Mouse (Mus musculus) heart, postnatal 10 days (tissue): ENCODE data around the gene Prdm10. TPM values are rescaled to one million over a fixed set of nuclear protein-coding genes. Genes with fewer than 3 reads are reported as not detected.

Source experiments
- DNase-seq, 2 experiments: peaks; one replicate each; pipeline ENCODE4 v3.0.0; 2021
- intact Hi-C: fragments of 180-260 bp; cut with DNase I; formaldehyde crosslinking; loops from one replicate; pipeline ENCODE4 v1.15.1; 2025
- total RNA-seq, 2 experiments: library from RNA; stranded (reverse); gene quantifications; 2 replicates each; pipeline ENCODE4 v1.2.3; 2021

The Prdm10 gene
- total RNA-seq, 2 experiments from 2014 or later = 5.2 to 6.0 TPM

DNA sequence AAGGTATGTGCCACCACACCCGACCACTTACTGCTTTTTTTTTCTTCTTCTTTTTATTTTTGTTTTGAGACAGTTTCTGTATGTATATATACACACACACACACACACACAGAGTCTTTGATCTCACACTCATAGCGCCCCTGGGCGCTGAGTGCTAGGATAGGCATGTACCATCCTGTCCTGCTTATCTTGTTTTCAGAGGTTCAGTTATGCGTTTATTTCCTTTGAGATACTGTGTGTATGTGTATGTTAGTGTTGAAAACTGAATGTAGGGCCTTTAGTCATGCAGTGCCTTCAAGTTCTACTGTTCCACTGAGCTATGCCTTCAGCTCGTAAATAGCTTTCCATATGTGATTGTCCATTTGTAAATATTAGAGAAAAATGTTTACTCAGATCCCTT, 20.2 kb downstream of the Prdm10 start:
- intact Hi-C loops = no loop called here
- DNase-seq = no peak

DNA sequence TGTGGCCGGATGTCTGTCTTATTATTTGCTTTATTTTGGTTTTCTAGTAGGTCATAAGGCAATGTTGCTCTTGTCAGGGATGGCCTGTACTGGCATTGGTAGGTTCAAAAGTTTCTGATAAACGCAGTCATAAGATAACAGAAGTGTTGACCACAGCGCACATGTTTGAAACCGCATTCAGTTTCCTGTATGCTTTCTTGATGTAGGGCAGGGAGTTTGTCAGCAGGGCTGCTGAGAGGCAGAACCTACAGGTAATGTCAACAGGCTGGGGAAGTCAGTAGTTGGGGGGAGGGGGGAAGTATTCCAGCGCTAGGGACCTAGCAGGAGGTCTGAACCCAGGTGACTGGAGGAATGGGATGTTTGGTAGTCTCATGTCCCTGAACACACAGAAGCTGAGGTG, 20.8 kb downstream of the Prdm10 start:
- no peak for DNase-seq
- intact Hi-C loops = no loop called here

DNA sequence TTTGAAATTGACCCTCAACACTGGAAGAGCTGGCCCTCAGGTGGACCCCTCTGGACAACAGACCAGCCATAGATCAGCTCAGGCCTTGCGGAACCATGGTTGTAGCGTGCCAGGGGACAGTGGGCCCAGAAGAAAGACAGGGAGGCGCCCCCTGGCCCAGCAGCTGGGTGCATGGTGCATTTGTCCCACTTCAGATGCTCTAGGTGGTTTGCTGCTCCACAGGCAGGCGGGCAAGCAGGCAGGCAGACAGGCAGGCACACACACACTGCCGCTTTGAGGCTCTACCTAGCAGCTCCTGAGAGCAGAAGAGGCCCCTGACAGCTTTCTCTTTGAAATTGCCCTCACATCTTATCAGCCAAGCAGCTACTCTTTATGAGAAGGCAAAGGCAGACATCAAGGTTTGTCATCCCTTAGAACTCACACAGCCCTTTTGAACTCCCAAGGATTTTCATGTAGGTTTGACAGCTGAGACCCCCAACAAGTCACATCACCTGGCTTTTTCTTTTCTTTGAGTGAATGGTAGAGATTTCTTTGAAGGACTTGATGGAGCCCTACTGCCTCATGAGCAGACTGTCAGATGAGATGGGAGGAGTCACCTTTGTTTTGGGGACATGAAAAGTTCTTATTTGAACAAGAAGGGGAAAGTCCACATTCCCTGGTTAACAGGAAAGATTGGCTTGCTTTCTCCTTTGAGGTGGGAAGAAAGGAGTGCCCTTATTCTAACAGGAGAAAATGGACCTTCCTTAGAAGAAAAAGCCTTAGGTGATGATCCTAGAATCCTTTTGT, 21.4 kb downstream of the Prdm10 start:
- intact Hi-C loops = no loop called here
- no peak for DNase-seq

DNA sequence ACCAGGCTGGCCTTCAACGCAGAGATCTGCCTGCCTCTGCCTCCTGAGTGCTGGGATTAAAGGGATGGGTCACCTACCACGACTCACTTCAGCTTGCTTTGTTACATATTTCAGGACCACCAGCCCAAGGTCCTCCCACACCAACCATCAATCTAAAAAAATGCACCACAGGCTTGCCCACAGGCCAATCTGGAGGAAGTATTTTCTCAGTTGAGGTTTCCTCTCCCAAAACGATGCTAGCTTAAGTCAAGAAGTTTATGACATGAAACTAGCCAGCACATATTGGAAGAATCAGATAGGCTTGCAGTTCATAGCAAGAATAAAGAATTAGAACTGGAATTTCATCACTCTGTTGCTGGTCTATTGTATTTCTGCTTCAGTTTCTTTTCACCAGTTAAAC, 24.0 kb downstream of the Prdm10 start:
- intact Hi-C loops = no loop called here
- no peak for DNase-seq

DNA sequence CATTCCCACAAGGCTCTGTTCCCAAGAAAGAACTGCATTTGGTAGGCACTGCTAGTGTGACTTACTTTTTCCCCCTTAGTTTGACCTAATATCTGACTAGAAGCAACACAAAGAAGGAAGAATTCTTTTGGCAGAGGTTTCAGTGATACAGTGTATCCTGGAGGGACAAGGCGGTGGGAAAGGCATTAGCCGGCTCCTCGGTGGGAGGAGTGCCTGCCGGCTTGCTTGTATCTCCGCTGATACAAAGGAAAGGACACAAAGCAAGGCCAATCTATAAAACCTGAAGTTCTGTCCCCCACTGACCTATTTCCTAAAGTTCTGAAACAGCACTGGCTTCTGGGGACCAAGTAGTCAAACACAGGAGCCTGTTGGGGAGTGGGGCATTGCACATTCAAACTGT, 24.8 kb downstream of the Prdm10 start:
- DNase-seq = no peak
- intact Hi-C loops = no loop called here

DNA sequence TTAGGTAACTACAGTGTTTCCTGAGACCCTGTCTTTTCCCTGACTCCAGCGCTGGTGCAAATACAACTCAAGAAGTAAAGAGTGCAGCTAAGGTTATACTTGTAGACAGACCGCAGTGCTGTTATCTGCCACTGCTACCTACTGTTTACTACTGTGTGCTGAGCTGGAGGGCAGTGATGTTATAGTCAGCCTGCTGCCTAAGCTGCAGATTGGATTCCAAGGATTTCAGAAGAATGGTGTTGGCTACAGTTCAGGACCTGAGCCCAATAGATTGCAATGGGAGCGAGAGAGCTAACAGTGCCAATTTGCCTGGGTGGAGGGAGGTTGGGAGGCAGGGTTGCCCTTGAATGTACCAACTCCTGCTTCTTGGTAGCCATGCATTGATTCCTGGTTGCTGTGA, 25.5 kb downstream of the Prdm10 start:
- intact Hi-C loops = no loop called here
- DNase-seq = peak; percentile 12 to 13

DNA sequence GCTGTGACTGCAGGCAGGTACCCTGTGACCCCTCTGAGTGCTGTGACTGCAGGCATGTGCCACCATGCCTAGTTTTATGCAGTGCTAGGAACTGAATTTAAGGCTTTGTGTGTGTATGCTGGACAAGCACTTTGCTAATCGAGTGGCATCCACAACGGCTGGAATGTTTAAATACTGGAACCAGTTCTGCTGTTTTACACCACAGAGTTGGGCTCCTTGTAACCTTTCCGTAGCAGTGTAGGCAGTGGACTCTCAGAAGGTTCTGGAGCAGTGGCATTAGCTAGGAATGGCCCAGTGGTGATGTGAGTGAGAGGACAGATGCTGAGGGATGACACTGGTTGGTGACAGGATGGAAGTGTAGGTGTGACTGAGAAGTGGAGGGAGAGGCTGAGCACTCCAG, 26.9 kb downstream of the Prdm10 start:
- DNase-seq = no peak
- intact Hi-C loops = no loop called here

DNA sequence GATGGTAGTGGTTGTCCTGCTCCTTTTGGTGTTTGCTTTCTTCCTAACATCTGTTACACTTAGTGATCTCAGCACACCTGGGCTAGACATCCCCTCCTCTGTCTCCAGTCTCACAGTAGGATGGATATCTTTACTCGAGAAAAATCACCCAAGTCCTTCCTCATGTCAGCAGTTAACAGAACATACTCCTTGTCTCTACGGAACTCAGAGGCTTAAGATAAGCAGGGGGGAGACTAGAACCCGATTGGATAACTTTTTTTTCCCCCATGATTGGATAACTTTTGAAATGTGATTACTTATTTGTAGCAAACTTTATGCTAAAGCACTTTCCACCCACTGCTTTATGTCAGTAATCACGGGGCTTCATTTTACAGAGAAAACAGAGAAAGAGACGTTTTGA, 28.7 kb downstream of the Prdm10 start:
- no peak for DNase-seq
- intact Hi-C loops = no loop called here

DNA sequence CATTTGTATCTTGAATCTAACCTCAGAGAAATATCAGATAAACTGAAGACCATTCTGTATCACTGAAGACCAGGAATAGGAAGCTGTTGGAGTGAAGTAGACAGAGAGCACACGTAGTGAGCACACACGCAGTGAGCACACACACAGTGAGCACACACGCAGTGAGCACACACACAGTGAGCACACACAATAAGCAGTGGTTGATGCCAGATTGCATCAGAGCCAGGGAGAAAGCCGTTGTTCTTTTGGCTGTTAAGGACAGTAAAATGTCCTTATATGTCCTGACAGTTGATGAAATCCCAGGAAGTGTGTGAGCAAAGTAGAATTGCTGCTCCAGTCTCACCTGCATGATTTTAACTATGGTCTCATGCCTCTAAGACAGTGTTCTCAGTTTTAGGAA, 30.3 kb downstream of the Prdm10 start:
- intact Hi-C loops = no loop called here
- DNase-seq = no peak

DNA sequence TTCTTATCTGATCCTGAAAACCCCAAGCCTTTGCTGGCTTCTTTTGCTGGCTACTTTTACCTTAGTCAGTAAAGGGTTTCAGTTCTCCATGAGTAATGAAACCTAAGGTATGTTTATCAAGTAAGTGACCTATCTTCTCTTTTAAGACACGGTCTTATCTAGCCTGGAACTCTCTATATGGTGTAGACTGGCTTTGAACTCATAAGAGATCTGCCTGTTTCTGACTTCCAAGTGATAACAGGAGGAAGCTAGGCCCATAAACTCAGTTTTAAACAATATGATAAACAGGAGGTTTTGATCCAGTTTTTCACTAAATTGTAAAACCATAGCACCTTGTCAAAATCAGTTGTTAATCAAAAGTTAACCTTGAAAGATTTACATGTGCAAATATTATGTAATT, 33.5 kb downstream of the Prdm10 start:
- intact Hi-C loops = no loop called here

DNA sequence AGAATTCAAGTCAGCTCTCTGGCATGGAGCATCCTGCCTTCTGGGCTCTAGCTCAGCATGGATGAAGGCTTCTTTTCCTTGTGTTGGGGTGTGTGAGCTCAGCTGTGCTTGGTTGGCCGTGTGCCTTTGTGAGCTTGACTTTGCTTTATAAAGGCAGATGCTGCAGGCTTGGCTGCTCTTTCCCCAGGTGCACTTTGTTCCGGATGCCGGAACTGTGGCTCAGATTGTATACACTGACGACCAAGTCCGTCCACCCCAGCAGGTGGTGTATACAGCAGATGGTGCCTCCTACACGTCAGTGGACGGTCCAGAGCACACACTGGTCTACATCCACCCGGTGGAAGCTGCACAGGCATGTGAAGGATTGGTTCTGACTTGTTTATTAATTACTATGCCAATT, 35.6 kb downstream of the Prdm10 start:
- DNase-seq = no peak
- intact Hi-C loops = no loop called here

More for the DNA sequence above, 33.5 kb downstream of the Prdm10 start:
- DNase-seq = no peak

DNA sequence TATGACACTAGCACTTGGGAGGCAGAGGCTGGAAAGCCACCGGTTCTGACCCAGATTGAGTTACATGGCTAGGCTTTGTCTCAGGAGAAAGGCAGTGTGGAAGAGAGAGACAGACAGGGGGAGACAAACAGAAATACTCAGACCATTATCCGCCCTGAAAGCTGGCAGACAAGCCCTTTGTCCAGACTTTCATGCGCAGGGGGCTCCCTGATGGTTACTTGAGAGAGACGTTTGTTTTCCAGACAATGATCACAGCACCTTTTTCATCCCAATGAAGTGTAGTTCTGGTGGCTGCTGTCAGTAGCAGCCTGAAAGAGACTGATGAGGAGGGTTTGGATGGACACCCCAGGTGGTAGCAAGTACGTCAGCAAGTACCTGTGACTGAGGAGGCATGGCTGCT, 38.6 kb downstream of the Prdm10 start:
- no peak for DNase-seq
- intact Hi-C loops = no loop called here

DNA sequence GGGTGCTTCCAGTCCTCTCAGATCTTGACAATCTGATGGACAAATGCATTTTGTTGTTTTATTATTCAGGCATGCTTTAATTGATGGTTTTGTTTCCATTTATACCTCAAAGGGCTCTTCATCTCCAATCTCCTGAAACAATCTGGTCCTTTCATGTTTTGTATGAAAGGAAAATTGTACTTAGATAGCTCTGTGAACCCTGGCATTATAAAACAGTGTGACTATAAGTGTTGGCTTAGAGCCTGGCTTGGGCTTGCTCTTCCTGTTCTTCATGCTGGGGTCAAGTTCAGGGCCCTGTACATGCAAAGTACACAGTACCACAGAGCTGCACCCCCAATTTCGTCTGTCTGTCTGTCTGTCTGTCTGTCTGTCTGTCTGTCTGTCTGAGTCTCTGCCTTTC, 40.4 kb downstream of the Prdm10 start:
- no peak for DNase-seq

DNA sequence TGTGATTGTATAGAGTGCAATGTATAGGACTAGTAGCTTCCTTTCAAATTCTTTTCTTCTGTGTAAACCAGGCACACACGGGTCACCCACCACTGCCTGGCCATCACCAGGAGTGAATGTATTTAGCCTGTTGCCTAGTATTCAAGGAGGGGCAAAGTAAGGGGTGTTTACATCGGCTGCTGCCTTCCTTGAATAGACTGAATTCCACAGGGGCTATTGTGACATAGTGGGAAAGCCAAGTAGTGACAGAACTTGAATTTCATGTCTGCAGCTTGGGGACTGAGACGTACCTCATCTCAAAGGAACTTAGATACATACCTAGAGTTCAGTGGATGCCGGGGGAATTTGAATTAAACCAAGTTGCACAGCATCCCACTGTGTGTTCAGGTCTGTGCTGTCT, 41.2 kb downstream of the Prdm10 start:
- intact Hi-C loops = no loop called here
- DNase-seq = no peak

More for the DNA sequence above, 40.4 kb downstream of the Prdm10 start:
- intact Hi-C loops = no loop called here

DNA sequence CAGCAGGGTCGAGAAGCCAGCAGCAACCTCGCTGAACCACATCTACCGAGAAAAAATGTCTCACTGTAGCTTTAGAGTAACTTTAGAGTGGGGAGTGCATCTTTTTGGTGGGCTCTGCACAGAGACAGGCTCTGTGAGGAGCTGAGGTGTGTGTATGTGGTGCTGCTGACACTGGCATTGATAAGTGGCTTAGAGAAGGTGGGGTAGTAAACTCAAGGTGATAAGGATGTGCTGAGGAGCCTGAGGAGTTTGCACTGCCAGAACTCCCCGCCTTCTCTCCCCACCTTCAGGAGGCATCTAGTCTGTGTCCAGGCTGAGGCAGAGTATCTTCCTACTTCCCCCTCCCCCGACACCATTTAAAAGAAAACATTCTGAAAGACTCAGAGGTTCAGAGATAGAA, 41.8 kb downstream of the Prdm10 start:
- intact Hi-C loops = no loop called here
- no peak for DNase-seq

DNA sequence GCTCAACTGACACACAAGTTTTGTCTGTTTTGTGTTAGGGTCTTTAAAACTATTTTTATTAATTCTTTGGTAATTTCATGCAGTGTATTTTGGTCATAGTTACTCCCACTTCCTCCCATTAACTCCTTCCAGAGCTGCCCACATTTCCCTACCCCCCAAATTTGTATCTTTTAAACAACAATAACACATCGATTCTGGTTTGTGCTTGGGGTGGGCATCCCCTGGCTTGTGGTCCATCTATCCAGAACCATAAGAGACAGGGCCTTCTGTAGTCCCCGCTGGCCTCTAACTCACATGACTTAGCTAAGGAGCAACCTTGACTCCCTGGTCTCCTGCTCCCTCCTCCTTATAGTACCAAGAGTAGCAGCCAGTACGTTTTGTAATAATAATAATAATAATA, 50.5 kb downstream of the Prdm10 start:
- no peak for DNase-seq
- intact Hi-C loops = no loop called here

DNA sequence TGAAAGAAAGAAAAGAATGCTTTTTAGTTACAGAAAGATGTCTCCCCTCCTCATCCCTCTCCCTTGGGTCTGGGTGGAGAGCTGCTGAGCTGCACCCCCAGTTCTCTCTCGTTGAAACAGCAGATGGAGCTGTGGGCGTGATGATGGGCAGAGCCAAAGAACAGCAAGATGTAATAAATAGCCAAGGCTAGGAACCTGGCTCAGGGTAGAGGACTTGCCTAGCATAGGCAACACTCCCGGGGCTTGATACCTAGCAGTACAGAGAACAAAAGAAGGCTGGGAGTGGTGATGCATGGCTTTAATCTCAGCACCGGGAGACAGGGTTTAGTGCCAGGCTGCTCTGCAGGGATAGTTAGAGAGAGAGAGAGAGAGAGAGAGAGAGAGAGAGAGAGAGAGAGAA, 50.9 kb downstream of the Prdm10 start:
- no peak for DNase-seq
- intact Hi-C loops = no loop called here

DNA sequence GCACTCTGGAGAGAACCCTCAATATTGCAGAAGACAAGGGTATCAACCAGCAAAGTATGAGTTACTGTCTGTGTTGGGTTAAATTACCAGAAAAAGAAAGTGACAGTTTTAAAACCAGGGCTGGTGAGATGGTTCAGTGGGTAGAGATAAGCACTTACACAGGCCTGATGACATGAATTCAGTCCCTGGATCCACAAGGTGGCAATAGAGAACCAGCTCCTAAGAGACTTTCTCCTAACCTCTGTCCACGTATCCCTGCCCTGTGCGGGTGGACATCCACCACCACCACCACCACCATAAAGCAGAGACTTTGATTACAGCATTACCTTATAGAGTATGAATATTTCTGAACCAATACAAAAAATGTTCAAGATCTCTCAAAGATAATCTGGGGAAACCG, 51.6 kb downstream of the Prdm10 start:
- intact Hi-C loops = no loop called here
- DNase-seq = peak; percentile 20 to 28

DNA sequence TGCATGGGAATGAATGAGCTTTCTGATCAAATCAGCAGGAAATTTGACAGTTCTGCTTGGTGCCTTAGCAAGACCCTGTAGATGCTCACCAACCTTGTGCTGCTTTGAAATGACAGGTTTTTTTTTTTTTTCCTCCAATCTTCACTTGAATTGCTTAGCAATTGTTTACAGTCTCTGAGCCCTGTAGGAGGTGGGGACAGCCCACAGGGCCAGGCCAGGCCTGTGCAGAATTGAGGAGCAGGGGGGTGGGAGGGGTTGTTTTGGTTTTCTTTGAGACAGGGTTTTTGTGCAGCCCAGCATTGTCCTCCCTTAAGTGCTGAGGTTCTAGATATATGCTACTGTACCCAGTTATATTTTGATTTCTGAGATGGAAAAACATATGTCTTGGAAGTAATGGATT, 52.5 kb downstream of the Prdm10 start:
- intact Hi-C loops = no loop called here

DNA sequence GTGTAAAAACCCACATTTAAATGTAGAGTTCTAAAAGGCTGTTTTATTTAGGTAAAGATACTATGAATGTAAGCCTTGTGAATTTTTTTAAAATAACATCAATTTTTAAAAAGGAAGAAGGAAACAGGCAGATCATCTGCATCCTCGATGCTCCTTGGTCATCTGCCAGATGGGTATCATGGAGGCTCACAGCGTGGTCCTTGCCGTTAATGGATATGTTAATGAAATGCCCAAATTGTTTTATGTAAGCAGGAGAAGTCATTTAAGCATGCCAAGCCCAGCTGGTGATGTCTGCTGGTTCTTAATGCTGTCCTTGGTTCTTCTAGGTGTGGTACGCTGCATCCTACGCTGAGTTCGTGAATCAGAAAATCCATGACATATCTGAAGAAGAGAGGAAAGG, 54.7 kb downstream of the Prdm10 start:
- DNase-seq = no peak
- intact Hi-C loops = no loop called here

More for the DNA sequence above, 52.5 kb downstream of the Prdm10 start:
- no peak for DNase-seq

DNA sequence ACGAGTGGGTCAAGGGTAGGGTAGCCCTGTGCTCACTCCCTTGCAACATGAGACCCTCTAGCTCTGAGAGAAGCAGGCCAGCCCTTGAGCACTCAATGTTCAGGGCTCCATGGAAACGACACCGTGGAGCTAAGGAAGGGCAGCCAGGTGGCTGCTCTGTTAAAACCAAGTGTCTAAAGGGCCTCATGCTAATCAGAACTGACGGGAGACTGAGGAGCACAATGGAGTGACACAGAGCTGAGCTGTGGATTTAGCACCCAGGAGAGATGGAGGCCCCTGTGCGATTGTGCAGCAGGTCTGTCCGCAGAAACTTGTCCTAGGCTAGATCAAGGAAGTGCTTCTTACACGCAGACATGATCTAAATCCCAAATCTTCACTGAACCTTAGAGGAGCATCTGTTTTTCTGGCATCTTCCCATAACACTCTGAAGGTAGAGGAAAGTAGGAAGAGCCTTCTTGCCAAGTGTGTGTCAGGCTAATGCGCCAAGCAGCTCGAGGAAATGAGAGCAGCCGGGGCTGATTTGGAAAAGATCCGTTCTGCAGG, 64.0 kb downstream of the Prdm10 start:
- intact Hi-C loops = no loop called here
- DNase-seq = peak in 1 of 2 experiments; percentile 7

DNA sequence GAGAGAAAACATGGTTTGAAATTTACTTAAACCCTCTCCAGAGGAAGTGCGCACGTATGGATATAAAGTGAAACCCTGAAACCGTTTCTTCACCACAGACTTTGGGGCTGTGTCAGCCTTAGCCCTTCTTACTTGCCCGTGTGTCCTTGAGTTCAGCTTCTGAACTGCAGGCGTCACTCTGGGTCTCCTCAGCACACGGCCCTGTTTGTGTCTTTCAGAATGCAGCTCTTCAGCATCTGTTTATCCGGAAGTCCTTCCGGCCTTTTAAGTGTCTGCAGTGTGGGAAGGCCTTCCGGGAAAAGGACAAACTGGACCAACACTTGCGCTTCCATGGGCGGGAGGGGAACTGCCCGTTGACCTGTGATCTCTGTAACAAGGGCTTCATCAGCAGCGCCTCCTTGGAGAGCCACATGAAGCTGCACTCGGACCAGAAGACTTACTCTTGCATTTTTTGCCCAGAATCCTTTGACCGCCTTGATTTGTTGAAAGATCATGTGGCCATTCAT, 66.3 kb downstream of the Prdm10 start:
- peak; percentile 7 to 12 for DNase-seq
- intact Hi-C loops = loop anchor here (5.0 kb wide), 2 partner anchors 64 to 134 kb away; partner anchors contain the start of genes Aplp2 and Prdm10
